26 mouse cellular contexts compared by ENCODE assay signal in genomic region chr15:12290330-12290729, GRCm38 (mm10). TPM values are rescaled to one million over a fixed set of nuclear protein-coding genes. Genes with fewer than 3 reads are reported as not detected.
"Had no signal": no experiment of that assay in that cellular context is flagged by ENCODE, and none has a peak within 500 bp of the region (broad histone marks: within the 10 kb centered on the region; RNA-seq: fewer than 3 reads in every experiment).

No protein-coding gene starts in this region.

- ATAC-seq: intestine, postnatal 0 days; lung, postnatal 0 days; midbrain, embryonic 13.5 days; midbrain, embryonic 16.5 days had no signal

- H3K27ac ChIP-seq: kidney, postnatal 0 days; layer of hippocampus, adult 2 months; limb, embryonic 10.5 days; limb, embryonic 13.5 days; macrophage; midbrain, embryonic 10.5 days; midbrain, embryonic 13.5 days; neural tube, embryonic 13.5 days; stomach, embryonic 15.5 days had no signal

- DNase-seq: kidney, adult 2 months; kidney, postnatal 25 days; layer of hippocampus, adult 9-11 months; lung, embryonic 14.5 days; right cerebral cortex, adult 18-20 months; right cerebral cortex, postnatal 25 days; spleen, adult 18-20 months; thymus, postnatal 25 days had no signal

- H3K4me1 ChIP-seq: limb, embryonic 10.5 days; limb, embryonic 13.5 days; midbrain, embryonic 10.5 days; midbrain, embryonic 13.5 days; neural tube, embryonic 13.5 days; stomach, embryonic 15.5 days had no signal

- H3K4me2 ChIP-seq: limb, embryonic 13.5 days; lung, embryonic 14.5 days; midbrain, embryonic 13.5 days; neural tube, embryonic 13.5 days; stomach, embryonic 15.5 days had no signal

- H3K36me3 ChIP-seq: limb, embryonic 10.5 days; limb, embryonic 13.5 days; midbrain, embryonic 10.5 days; midbrain, embryonic 13.5 days; neural tube, embryonic 13.5 days; stomach, embryonic 15.5 days had no signal

- H3K27me3 ChIP-seq: limb, embryonic 13.5 days; midbrain, embryonic 13.5 days; neural tube, embryonic 13.5 days; stomach, embryonic 15.5 days had no signal

- H3K9ac ChIP-seq: limb, embryonic 13.5 days; lung, embryonic 14.5 days; midbrain, embryonic 13.5 days; neural tube, embryonic 13.5 days; stomach, embryonic 15.5 days had no signal

- H3K4me3 ChIP-seq: layer of hippocampus, adult 2 months; limb, embryonic 10.5 days; limb, embryonic 13.5 days; megakaryocyte, embryonic 14.5 days; midbrain, embryonic 10.5 days; midbrain, embryonic 13.5 days; myocyte; neural tube, embryonic 13.5 days; stomach, embryonic 15.5 days had no signal

- H3K9me3 ChIP-seq: limb, embryonic 10.5 days; midbrain, embryonic 10.5 days; midbrain, embryonic 13.5 days; stomach, embryonic 15.5 days had no signal

RNA-seq across cellular contexts. Expression of gene 1810049J17Rik, which starts 31.4 kb away (rescaled TPM):
- total RNA-seq: liver, adult 2 months; monocyte, adult 5-6 weeks; neutrophil, adult 5-6 weeks had no signal
- polyA plus RNA-seq: kidney, adult 2 months; large intestine, adult 2 months; liver, adult 2 months; midbrain, embryonic 16.5 days had no signal
